Mouse (Mus musculus) layer of hippocampus, adult 9-11 months (tissue): ENCODE data around the gene Adipoq.

Experiments used
- DNase-seq: peaks from one replicate; pipeline ENCODE4 v3.0.0; 2022

Adipoq gene

DNA sequence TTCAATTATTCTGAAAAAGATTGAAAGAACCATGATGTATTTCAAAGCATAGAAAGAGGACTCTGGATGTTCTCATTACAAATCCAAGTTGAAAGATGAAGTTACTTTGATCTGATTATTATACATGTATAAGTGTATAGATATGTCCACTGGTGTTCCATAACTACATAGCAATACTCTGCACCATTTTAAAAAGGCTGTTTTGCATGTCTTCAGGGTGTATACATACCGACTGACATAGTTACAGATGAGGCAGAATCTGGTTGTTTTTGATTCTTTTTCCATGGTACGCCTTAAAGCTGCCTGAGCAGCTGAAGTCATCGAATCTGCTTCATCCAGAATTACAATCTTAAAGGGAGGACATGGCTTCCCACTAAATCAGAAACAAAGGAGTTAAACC lies 30.9 kb upstream of the Adipoq start:
- DNase-seq: no peak

- DNase-seq: no peak
These were observed 29.2 kb upstream of the Adipoq start for GRCm38 (mm10) chr16:23117173-23117572.

- no peak for DNase-seq
These were observed 23.9 kb upstream of the Adipoq start for GRCm38 (mm10) chr16:23122446-23122845.

- no peak for DNase-seq
These were observed 23.2 kb upstream of the Adipoq start for GRCm38 (mm10) chr16:23123104-23123503.

GRCm38 (mm10) chr16:23124398-23124797 lies 21.9 kb upstream of the Adipoq start:
- DNase-seq: no peak

DNA sequence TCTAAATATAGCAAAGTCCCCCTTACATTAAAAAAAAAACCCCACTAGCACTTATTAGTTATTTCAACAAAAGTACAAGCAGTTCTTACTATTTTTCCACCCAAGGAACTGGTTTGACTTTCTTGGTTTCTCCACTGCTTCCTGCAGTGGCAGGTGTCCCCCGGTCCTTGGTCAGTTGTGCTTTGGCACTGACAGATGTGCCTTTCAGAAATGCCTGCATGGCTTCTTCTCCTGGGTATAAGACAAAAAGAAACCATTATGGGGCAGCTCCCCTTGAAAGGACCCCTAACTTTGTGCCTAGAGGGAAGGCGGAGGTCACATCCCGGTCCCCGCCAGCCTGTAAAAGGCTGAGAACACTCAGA lies 19.0 kb upstream of the Adipoq start:
- no peak for DNase-seq

DNA sequence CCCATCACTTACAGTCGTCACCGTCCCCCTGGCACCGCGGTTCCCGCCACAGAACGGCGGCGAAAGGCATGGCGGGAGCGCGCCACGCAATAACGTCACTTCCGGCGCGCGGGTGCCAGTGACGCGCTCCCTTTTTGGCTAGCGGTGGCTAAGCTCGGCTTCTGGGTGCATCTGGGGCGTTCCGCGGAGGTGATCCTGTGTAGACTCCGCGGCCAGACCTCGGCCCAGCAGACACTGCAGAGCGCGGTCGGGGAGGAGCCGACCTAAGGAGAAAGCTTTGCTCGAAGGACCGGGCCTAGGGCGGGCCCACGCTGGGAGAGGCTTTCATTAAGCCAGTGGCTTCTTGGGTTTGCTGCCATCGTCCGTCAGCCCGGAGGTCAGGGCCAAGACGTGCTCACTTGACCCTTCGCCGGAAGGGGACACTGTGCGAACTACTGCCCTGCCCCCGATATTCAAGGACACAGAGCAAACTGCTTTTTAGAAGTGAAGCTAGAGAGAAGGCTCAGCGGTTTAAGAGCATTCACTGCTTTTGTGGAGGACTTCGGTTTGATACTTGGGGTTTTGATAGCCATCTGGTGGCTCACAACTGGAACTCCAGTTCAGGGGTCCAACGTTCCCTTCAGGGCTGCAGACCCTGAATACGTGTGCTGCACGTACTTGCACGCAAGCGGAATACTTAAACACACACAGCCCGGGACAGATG lies 18.5 kb upstream of the Adipoq start, which contains the start of gene Rfc4:
TSS of gene Rfc4 (minus strand) at position 65 of the 703 bp plus-strand sequence.
- DNase-seq: peak; percentile 91

DNA sequence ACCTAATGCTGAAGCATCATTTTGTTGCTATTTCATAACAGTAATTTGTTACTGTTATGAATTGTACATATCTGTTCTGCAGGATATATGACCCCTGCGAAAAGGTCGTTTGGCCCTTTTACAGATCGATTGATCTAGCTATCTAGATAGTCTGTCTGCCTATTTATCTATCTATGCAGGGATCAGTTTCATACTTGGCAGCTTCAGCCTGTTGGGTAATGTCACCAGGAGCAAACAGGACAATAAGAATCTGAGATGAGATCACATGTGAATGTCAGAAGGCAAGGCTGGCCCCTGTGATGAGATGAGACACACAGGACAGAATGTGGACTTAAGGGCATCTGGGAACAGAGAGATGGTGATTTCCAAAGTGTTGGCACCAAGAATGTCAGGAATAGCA lies 16.0 kb upstream of the Adipoq start:
- no peak for DNase-seq

DNA sequence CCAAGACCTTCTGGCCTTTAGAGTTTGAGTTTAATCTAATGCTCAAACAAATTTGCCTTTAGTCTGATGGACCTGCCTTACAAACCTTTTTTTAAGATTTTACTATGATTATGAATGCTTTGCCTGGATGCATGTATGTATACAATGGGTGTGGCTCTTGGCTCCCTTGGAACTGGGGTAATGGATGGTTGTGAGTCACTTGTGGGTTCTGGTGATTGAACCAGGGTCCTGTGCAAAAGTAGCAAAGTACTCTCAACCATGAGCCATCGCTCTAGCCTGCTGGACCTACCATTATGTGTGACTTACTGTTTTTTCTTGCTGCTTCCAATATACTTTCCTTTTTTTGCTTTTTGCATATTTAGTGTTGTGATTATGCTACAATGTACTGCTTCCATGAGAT lies 14.0 kb upstream of the Adipoq start:
- DNase-seq: no peak

DNA sequence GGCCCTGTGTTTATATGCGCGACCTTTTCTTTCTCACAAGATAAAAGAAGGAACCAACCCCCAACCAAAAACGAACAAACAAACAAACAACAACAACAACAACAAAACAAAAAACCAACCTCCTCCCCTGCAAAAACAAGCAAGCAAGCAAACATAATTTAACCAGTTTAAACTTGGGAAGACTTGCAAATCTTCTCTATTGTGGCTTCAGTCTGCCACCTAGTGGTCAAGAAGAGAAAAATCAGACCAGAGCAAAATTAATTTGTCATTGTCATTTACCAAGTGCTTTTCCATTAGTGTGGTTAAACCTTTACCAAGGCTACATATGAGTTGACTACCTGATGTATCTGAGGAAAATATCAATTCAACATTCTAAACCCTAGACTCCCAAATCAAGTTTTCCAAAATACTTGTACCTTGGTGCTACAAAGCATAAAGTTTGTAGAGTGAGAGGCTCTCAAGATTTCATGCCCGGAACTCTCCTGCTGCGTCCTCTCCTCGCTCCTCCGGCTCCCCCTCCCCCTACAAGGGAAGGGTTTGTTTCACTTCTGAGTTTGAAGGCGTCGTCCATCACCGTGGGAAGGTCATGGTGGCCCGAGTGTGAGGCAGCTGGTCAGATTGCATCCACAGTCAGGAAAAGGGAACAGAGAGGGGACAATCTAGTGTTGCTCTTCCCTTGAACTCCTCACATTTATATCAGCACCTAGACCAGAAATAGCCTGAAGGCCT lies 10.8 kb upstream of the Adipoq start:
- DNase-seq: peak; percentile 24

DNA sequence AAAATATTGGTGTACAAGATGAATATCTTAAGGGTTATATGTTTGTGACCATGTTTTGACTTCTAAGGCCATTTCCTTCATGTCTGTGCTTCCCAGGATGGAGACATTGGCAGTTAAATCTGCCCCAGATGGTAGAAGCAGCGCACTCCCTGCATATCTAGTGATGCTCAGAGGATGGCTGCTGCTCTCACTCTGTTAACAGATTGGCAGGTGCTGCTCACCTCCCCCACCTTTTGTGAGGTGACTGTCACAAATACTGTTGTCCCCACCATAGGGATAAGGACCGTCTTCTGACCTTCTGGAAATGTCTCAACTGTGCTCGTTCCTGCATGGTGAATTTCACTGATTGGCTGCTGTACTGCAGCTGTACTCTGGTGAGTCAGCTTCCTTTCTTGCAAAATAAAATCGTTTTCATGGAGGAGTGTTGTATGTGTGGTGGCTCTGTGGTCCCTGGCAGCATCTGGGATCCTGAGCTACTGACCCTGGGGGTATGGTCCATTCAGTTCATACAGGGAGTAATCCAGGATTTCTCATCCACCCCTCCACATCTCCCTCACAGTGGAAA lies 9.8 kb upstream of the Adipoq start:
- no peak for DNase-seq

DNA sequence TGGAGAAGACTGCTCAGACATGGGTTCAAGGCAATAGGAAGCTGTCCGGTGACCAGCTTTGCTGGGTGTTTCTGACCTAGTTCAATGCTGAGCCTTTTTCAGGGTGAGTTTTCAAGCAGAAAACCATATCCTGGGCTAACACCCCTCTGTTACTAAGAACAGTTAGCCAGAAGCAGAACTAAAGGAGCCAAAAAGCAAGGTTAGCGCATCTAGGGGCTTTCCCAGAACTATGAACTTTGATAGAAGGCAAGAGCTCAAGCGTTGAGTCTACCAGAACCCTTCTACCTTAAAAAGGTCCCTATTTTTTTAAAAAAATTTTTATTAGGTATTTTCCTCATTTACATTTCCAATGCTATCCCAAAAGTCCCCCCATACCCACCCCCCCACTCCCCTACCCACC lies 5.4 kb upstream of the Adipoq start:
- DNase-seq: no peak

GRCm38 (mm10) chr16:23144326-23144725 lies 2.0 kb upstream of the Adipoq start:
- DNase-seq: no peak

- no peak for DNase-seq
These were observed 1.1 kb upstream of the Adipoq start for GRCm38 (mm10) chr16:23145211-23145610.

DNA sequence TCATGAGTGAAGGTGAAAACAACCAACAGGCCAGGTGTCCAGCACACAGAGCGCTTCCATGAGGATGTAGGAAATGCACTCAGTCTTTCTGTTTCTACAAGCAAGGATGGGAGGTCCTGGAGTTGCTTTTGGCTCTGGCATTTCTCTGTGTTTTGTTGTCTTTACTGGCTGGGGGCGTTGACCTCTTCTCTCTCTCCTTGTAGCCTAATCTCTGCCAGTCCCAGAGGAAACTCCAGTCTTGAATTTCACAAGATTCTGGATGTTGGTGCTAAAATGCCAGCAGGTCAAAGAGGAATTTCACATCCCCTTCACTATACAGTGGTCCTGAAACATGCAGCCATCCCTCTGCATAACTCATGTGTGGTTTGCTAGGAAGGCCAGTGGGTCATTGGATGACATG lies 2.6 kb downstream of the Adipoq start:
- DNase-seq: no peak

DNA sequence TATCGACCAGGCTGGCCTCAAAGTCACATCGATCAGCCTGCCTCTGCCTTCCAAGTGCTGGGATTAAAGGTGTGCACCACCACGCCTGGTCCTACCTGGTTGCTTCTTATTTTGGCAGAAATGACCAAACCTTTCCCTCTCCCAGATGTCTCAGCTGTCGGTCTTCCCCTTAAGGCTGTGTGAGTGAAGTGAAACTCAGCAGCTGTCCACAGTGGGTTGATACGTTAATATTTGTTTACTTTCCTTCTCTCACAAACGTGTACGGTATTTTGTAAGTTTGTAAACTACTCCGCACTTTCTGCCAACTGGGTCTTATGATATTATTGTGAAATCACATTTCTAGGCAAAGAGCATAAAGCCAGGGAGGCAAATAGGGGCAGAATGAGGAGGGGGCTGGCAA lies 3.1 kb downstream of the Adipoq start:
- no peak for DNase-seq

- DNase-seq: peak; percentile 54
These were observed 5.1 kb downstream of the Adipoq start for GRCm38 (mm10) chr16:23151423-23151822.

DNA sequence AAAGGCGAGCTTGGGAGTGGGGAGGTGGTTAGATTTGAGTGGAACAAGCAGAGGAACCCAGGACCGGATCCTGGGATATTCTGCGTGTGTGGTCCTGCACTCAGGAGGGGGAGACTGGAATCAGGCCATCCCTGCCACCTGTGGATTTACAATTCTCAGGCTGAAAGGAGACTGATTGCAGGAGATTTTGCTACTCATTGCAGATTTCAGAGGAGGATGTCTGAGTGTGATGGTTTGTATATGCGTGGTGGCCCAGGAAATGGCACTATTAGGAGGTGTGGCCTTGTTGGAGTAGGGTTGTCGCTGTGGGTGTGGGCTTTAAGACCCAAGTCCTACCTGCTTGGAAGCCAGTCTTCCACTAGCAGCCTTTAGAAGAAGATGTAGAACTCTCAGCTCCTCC lies 7.9 kb downstream of the Adipoq start:
- no peak for DNase-seq

GRCm38 (mm10) chr16:23157013-23157412 lies 10.7 kb downstream of the Adipoq start:
- no peak for DNase-seq

DNA sequence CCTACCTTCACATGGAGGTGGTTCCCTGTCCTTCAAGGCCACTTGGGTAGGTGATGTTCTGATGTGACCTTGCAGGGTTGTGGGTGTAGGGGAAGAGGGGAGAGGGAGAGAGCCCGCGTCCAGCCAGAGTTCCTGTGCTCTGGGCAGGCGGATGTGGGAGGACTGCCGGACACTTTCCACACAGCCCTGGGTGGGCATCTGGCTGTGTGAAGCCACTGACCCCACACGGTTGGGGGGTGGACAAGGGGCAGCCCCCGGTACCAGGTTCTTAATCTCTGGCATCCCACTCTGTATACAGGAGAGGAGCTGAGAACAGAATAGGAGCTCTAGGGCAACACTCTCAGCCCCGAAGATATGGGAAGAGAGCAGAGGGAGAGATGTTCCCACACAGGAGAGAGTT lies 12.0 kb downstream of the Adipoq start:
- no peak for DNase-seq

DNA sequence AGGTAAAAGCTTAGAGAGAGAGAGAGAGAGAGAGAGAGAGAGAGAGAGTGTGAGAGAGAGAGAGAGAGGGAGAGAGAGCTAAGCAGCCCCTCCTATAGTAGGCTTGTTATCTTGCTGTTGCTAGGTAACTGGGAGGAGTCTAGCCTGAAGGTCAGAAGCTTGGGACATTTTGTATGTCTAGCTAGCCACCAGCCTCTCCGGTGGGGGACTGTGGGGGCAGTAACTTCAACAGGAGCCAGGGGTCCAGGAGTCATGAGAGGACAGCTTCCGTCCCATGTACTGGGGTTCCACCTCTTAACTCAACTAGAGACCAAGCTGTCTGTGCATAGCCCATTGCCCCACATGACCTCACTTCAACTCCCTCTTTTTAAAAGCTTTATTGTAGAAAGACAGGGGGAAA lies 12.6 kb downstream of the Adipoq start:
- DNase-seq: no peak

GRCm38 (mm10) chr16:23159749-23160148 lies 13.4 kb downstream of the Adipoq start:
- DNase-seq: no peak

DNA sequence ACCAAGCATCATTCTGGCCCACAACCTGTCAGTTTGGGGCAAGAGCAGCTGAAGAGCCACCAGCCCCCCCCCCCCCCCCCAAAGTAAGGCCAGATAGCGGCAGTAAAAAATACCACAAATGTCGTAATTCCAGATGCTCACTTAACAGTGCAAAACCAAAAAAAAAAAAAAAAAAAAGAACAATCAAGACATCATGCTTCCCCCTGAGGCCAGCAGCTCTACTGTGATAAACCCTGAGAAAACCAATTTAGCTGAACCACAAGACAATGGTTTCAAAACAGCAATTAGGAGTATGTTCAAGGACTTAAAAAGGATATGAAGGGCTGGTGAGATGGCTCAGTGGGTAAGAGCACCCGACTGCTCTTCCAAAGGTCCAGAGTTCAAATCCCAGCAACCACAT lies 15.8 kb downstream of the Adipoq start:
- no peak for DNase-seq

DNA sequence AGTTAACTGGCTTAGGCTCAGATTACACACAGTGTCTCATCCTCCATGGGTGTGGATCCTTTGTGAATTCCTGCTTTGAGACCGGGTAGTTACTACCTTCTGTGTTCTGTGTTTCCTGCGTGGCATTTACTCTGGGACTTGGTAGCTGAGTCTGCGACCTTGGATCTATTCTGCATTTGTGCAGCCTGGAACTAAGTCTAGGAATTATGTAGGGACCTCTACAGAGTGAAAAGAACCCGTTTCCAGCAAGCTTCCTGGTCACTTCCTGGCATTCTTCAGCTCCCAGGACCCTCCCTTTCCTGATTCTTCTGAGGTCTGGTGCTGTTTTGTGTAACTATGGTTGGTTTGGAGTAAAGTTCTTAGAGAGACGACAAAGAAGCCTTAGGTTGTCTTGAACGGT lies 18.1 kb downstream of the Adipoq start:
- DNase-seq: no peak
